Mouse (Mus musculus): ENCODE results near the gene Foxn3. TPM values are rescaled to one million over a fixed set of nuclear protein-coding genes. Genes with fewer than 3 reads are reported as not detected.

Gene Foxn3
- polyA plus RNA-seq, 1 experiment = 5.8 TPM

DNA sequence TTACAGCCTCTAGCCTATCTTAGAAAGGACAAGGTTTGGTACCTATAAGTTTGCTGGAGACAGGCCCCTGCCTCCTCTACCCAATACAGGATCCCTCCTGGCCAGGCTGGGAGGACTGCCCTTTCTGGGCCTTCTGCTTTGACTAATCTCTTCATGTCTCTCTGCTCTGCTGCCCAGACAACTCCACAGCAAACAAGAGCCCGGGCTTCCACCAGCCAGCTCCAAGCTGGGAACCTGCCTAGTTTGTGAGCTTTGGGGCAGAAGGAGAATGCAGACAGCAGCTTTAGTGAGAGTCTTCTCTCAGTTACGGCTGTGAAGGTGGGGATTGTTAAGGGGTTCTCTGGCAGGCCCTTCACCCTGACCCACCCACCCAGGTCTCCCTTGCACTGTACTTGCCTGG, 330.0 kb downstream of the Foxn3 start:
- Histone ChIP-seq H3K27me3 (ENCODE audit: control insufficient read depth, insufficient read depth, insufficient read length) (no peaks in the 10 kb centered on the region), H3K4me2 (ENCODE audit: low read depth) (no peak overlapping the region), H3K4me3 (no peak overlapping the region), H3K79me2 (ENCODE audit: control insufficient read depth, insufficient read depth) (no peaks in the 10 kb centered on the region), H3K36me3 (ENCODE audit: control insufficient read depth, insufficient read depth) (no peaks in the 10 kb centered on the region), H3ac (ENCODE audit: control insufficient read depth, insufficient read length) (no peak overlapping the region)
- TF ChIP-seq TCF3 (IDR thresholded peaks at IDR 0.05; ENCODE audit: insufficient read length, low read depth) = no peak
- TF ChIP-seq MYOG (IDR thresholded peaks at IDR 0.05; ENCODE audit: control insufficient read depth in 1 of 3, insufficient read depth in 1 of 3, insufficient read length in 2 of 3, low read depth in 2 of 3) = no peak
- TF ChIP-seq TCF12 (IDR thresholded peaks at IDR 0.05; ENCODE audit: insufficient read depth, poor library complexity, severe bottlenecking) = no peak
- no peak for TF ChIP-seq SRF (IDR thresholded peaks at IDR 0.05; ENCODE audit: control insufficient read depth, insufficient read length, low read depth)
- no peak for TF ChIP-seq USF1 (IDR thresholded peaks at IDR 0.05; ENCODE audit: low read depth)
- no peak for TF ChIP-seq POLR2AphosphoS2 (IDR thresholded peaks at IDR 0.05; ENCODE audit: insufficient read length, low read depth)
- TF ChIP-seq REST (IDR thresholded peaks at IDR 0.05; ENCODE audit: insufficient read depth, insufficient read length) = no peak
- TF ChIP-seq E2F4 (IDR thresholded peaks at IDR 0.05; ENCODE audit: insufficient read depth) = no peak
- no peak for TF ChIP-seq CEBPB (IDR thresholded peaks at IDR 0.05; ENCODE audit: insufficient read depth, poor library complexity, severe bottlenecking)
- no peak for TF ChIP-seq MYOD1 (IDR thresholded peaks at IDR 0.05; ENCODE audit: control insufficient read depth in 1 of 3, insufficient read length in 2 of 3, low read depth in 2 of 3)
- TF ChIP-seq MAX (IDR thresholded peaks at IDR 0.05; ENCODE audit: low read depth) = no peak
- no peak for TF ChIP-seq POLR2A (IDR thresholded peaks at IDR 0.05; ENCODE audit: insufficient read length, low read depth)

DNA sequence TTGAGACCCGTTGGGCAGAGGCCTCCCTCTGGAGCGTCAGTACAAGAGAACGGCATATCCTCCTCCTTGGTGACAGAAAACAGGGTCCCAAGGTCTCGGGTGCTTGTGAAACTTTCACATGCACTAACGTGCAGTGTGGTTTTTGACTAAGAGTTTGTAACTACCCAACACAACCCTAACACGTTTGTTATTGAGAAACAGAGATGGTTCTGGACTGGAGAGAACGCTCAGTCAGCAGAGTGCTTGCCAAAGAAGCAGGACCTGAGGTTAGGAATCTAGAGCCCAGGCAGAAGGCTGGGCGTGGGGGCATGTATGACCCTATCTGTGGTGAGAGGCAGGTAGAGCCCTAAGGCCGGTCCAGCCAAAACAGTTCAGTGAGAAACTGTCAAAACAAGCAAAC, 330.9 kb downstream of the Foxn3 start:
- H3ac ChIP-seq (ENCODE audit: control insufficient read depth, insufficient read length) = no peak overlapping the region
- TF ChIP-seq MAX (IDR thresholded peaks at IDR 0.05; ENCODE audit: low read depth) (no peak), TCF12 (IDR thresholded peaks at IDR 0.05; ENCODE audit: insufficient read depth, poor library complexity, severe bottlenecking) (no peak), MYOD1 (IDR thresholded peaks at IDR 0.05; ENCODE audit: control insufficient read depth in 1 of 3, insufficient read length in 2 of 3, low read depth in 2 of 3) (no peak), SRF (IDR thresholded peaks at IDR 0.05; ENCODE audit: control insufficient read depth, insufficient read length, low read depth) (no peak), POLR2A (IDR thresholded peaks at IDR 0.05; ENCODE audit: insufficient read length, low read depth) (no peak), TCF3 (IDR thresholded peaks at IDR 0.05; ENCODE audit: insufficient read length, low read depth) (no peak), REST (IDR thresholded peaks at IDR 0.05; ENCODE audit: insufficient read depth, insufficient read length) (no peak), E2F4 (IDR thresholded peaks at IDR 0.05; ENCODE audit: insufficient read depth) (no peak), POLR2AphosphoS2 (IDR thresholded peaks at IDR 0.05; ENCODE audit: insufficient read length, low read depth) (no peak), MYOG (IDR thresholded peaks at IDR 0.05; ENCODE audit: control insufficient read depth in 1 of 3, insufficient read depth in 1 of 3, insufficient read length in 2 of 3, low read depth in 2 of 3) (no peak), USF1 (IDR thresholded peaks at IDR 0.05; ENCODE audit: low read depth) (no peak), CEBPB (IDR thresholded peaks at IDR 0.05; ENCODE audit: insufficient read depth, poor library complexity, severe bottlenecking) (no peak)
- H3K4me2 ChIP-seq (ENCODE audit: low read depth) = no peak overlapping the region
- H3K27me3 ChIP-seq (ENCODE audit: control insufficient read depth, insufficient read depth, insufficient read length) = no peaks in the 10 kb centered on the region
- H3K4me3 ChIP-seq = no peak overlapping the region
- no peaks in the 10 kb centered on the region for H3K36me3 ChIP-seq (ENCODE audit: control insufficient read depth, insufficient read depth)
- H3K79me2 ChIP-seq (ENCODE audit: control insufficient read depth, insufficient read depth) = no peaks in the 10 kb centered on the region

DNA sequence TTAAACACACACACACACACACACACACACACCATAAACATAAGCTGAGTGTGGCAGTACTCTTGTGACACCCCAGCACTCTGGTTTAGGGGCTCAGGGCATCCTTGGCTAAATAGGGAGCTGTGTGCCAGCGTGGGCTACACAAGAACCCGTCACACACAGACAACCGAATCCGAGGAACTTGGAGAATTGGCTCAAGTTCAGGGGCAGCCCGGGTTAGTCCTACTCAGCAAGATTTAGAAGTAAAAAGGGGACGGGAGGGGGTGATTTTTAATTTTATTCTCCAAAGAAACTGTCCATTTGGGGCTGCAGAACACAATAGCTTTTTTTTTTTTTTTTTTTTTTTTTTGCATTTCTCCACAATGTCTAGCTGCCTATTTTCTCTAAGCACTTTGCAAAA, 332.1 kb downstream of the Foxn3 start:
- Histone ChIP-seq H3K4me2 (ENCODE audit: low read depth) (no peak overlapping the region), H3ac (ENCODE audit: control insufficient read depth, insufficient read length) (no peak overlapping the region), H3K36me3 (ENCODE audit: control insufficient read depth, insufficient read depth) (no peaks in the 10 kb centered on the region), H3K4me3 (no peak overlapping the region), H3K27me3 (ENCODE audit: control insufficient read depth, insufficient read depth, insufficient read length) (no peaks in the 10 kb centered on the region), H3K79me2 (ENCODE audit: control insufficient read depth, insufficient read depth) (no peaks in the 10 kb centered on the region)
- no peak for TF ChIP-seq POLR2A (IDR thresholded peaks at IDR 0.05; ENCODE audit: insufficient read length, low read depth)
- no peak for TF ChIP-seq MYOG (IDR thresholded peaks at IDR 0.05; ENCODE audit: control insufficient read depth in 1 of 3, insufficient read depth in 1 of 3, insufficient read length in 2 of 3, low read depth in 2 of 3)
- TF ChIP-seq POLR2AphosphoS2 (IDR thresholded peaks at IDR 0.05; ENCODE audit: insufficient read length, low read depth) = no peak

- no peaks in the 10 kb centered on the region for H3K36me3 ChIP-seq (ENCODE audit: control insufficient read depth, insufficient read depth)
- no peak overlapping the region for H3ac ChIP-seq (ENCODE audit: control insufficient read depth, insufficient read length)
- no peak overlapping the region for H3K4me2 ChIP-seq (ENCODE audit: low read depth)
- H3K4me3 ChIP-seq = no peak overlapping the region
- no peak for TF ChIP-seq POLR2A (IDR thresholded peaks at IDR 0.05; ENCODE audit: insufficient read length, low read depth)
- no peak for TF ChIP-seq POLR2AphosphoS2 (IDR thresholded peaks at IDR 0.05; ENCODE audit: insufficient read length, low read depth)
- no peak for TF ChIP-seq MYOG (IDR thresholded peaks at IDR 0.05; ENCODE audit: control insufficient read depth in 1 of 3, insufficient read depth in 1 of 3, insufficient read length in 2 of 3, low read depth in 2 of 3)
- TF ChIP-seq MAX (IDR thresholded peaks at IDR 0.05; ENCODE audit: low read depth) = no peak
- no peak for TF ChIP-seq SRF (IDR thresholded peaks at IDR 0.05; ENCODE audit: control insufficient read depth, insufficient read length, low read depth)
- no peak for TF ChIP-seq CEBPB (IDR thresholded peaks at IDR 0.05; ENCODE audit: insufficient read depth, poor library complexity, severe bottlenecking)
- TF ChIP-seq E2F4 (IDR thresholded peaks at IDR 0.05; ENCODE audit: insufficient read depth) = no peak
- no peak for TF ChIP-seq MYOD1 (IDR thresholded peaks at IDR 0.05; ENCODE audit: control insufficient read depth in 1 of 3, insufficient read length in 2 of 3, low read depth in 2 of 3)
- TF ChIP-seq REST (IDR thresholded peaks at IDR 0.05; ENCODE audit: insufficient read depth, insufficient read length) = no peak
- no peak for TF ChIP-seq USF1 (IDR thresholded peaks at IDR 0.05; ENCODE audit: low read depth)
- no peak for TF ChIP-seq TCF3 (IDR thresholded peaks at IDR 0.05; ENCODE audit: insufficient read length, low read depth)
- no peak for TF ChIP-seq TCF12 (IDR thresholded peaks at IDR 0.05; ENCODE audit: insufficient read depth, poor library complexity, severe bottlenecking)
- H3K27me3 ChIP-seq (ENCODE audit: control insufficient read depth, insufficient read depth, insufficient read length) = no peaks in the 10 kb centered on the region
- no peaks in the 10 kb centered on the region for H3K79me2 ChIP-seq (ENCODE audit: control insufficient read depth, insufficient read depth)
Measured at GRCm38 (mm10) chr12:99230783-99231048, 332.7 kb downstream of the Foxn3 start.

Measured in myocyte (in vitro differentiated cells).